In the genomic region with DNA sequence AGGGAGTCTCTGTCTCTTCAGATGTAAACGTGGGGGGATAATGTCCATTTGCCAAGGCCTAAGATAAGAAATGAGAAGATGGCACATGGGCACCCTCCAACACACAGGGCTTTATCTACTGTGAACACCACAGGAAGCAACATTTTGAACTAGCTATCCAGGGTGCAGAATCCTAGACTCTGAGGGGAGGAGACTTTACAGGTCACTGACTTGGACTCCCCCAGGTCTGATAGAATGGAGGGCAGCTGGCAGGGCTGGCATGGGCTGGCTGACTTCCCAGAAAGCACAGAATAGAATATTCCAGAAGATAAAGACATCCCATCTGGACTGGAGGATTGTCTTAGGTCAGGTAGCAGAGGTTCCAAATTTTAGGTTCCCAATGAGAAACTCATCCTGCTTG, we compare ENCODE assay signal across 15 mouse cellular contexts.
DNase-seq lines count a peak whose midpoint lies in the region; ATAC-seq and TF ChIP-seq lines count a peak whose summit lies in the region.
"Had no signal": no experiment of that assay in that cellular context is flagged by ENCODE, and none has a peak within 500 bp of the region (broad histone marks: within the 10 kb centered on the region; RNA-seq: fewer than 3 reads in every experiment).

No protein-coding gene starts in this region.

- H3K9ac ChIP-seq in heart, postnatal 0 days (replicated peaks; ENCODE audit: low read depth, low read length): no peak overlapping the region
- no peak overlapping the region for H3K9ac ChIP-seq in forebrain, embryonic 14.5 days (ENCODE audit: low read length)
- H3K9ac ChIP-seq: liver, embryonic 13.5 days; midbrain, embryonic 13.5 days; neural tube, embryonic 12.5 days had no signal

- H3K9me3 ChIP-seq in heart, postnatal 0 days (replicated peaks; ENCODE audit: control insufficient read depth, low read length): no peaks in the 10 kb centered on the region
- H3K9me3 ChIP-seq in heart, embryonic 10.5 days: peaks cover 10% of the 10 kb centered on the region; the same call in 1 of the 2 replicates
- H3K9me3 ChIP-seq in forebrain, embryonic 14.5 days (replicated peaks; ENCODE audit: control insufficient read depth, low read length): peaks cover 14% of the 10 kb centered on the region; the same call in 1 of the 2 replicates
- H3K9me3 ChIP-seq: liver, embryonic 13.5 days had no signal

- H3K4me2 ChIP-seq in heart, postnatal 0 days (ENCODE audit: low read depth, low read length): no peak overlapping the region
- H3K4me2 ChIP-seq in forebrain, embryonic 14.5 days (ENCODE audit: low read length): no peak overlapping the region
- H3K4me2 ChIP-seq: liver, embryonic 13.5 days; midbrain, embryonic 13.5 days; neural tube, embryonic 12.5 days had no signal

- H3K4me3 ChIP-seq in heart, postnatal 0 days (ENCODE audit: low read depth, low read length): no peak overlapping the region
- H3K4me3 ChIP-seq in heart, embryonic 10.5 days: no peak overlapping the region
- H3K4me3 ChIP-seq in forebrain, embryonic 14.5 days (ENCODE audit: low read depth, low read length): no peak overlapping the region
- H3K4me3 ChIP-seq: forebrain, embryonic 10.5 days; left cerebral cortex, adult 2 months; liver, embryonic 13.5 days; midbrain, embryonic 13.5 days; neural tube, embryonic 12.5 days had no signal

- H3K4me1 ChIP-seq in heart, postnatal 0 days (ENCODE audit: control insufficient read depth, insufficient read depth): peaks cover 19% of the 10 kb centered on the region; the same call in 1 of the 2 replicates
- peaks cover 7% of the 10 kb centered on the region; the same call in 1 of the 2 replicates for H3K4me1 ChIP-seq in heart, embryonic 10.5 days
- no peaks in the 10 kb centered on the region for H3K4me1 ChIP-seq in forebrain, embryonic 14.5 days (ENCODE audit: control insufficient read depth, insufficient read depth, low read length)
- H3K4me1 ChIP-seq: forebrain, embryonic 10.5 days; liver, embryonic 13.5 days; neural tube, embryonic 12.5 days had no signal

- H3K27ac ChIP-seq in heart, postnatal 0 days (ENCODE audit: low read depth): peak overlapping the region; percentile 57
- H3K27ac ChIP-seq in heart, embryonic 10.5 days: no peak overlapping the region
- H3K27ac ChIP-seq in forebrain, embryonic 14.5 days (ENCODE audit: low read depth, low read length): no peak overlapping the region
- H3K27ac ChIP-seq: forebrain, embryonic 10.5 days; left cerebral cortex, adult 2 months; liver, embryonic 13.5 days; midbrain, embryonic 13.5 days; neural tube, embryonic 12.5 days had no signal

- H3K36me3 ChIP-seq in heart, postnatal 0 days (replicated peaks; ENCODE audit: control insufficient read depth, insufficient read depth, low read length): no peaks in the 10 kb centered on the region
- H3K36me3 ChIP-seq in heart, embryonic 10.5 days: no peaks in the 10 kb centered on the region
- no peaks in the 10 kb centered on the region for H3K36me3 ChIP-seq in forebrain, embryonic 14.5 days (ENCODE audit: control insufficient read depth, insufficient read depth, low read length)
- H3K36me3 ChIP-seq: forebrain, embryonic 10.5 days; liver, embryonic 13.5 days; neural tube, embryonic 12.5 days had no signal

- no peak for TF ChIP-seq CTCF in heart, postnatal 0 days (IDR thresholded peaks at IDR 0.05; ENCODE audit: low read depth)

- 10% methylated on average over 1 of the region's 1 CpGs for WGBS in heart, postnatal 0 days
- 47% methylated on average over 1 of the region's 1 CpGs for WGBS in heart, embryonic 10.5 days
- WGBS in forebrain, embryonic 14.5 days: 87% methylated on average over 1 of the region's 1 CpGs

- DNase-seq in adrenal gland, postnatal 10 days: peak; percentile 15
- DNase-seq in adrenal gland, adult 8-10 months: no peak
- DNase-seq in heart, postnatal 0 days (ENCODE audit: low spot score): no peak
- no peak for DNase-seq in heart, embryonic 10.5 days (ENCODE audit: low spot score)
- peak; percentile 46 for DNase-seq in ovary, adult 18-20 months (ENCODE audit: low spot score)
- DNase-seq in ovary, postnatal 10 days (ENCODE audit: low spot score): no peak
- DNase-seq in layer of hippocampus, adult 11-12 months (ENCODE audit: low spot score): no peak
- no peak for DNase-seq in forebrain, embryonic 14.5 days (ENCODE audit: low spot score)
- DNase-seq: liver, embryonic 13.5 days; thymus, adult 2 months had no signal

- TF ChIP-seq EP300 in heart, postnatal 0 days (IDR thresholded peaks at IDR 0.05; ENCODE audit: low read depth): no peak

- H3K27me3 ChIP-seq in heart, postnatal 0 days (ENCODE audit: control insufficient read depth, insufficient read depth, low read length): no peaks in the 10 kb centered on the region
- no peaks in the 10 kb centered on the region for H3K27me3 ChIP-seq in heart, embryonic 10.5 days (ENCODE audit: insufficient read depth, poor library complexity, severe bottlenecking)
- H3K27me3 ChIP-seq in forebrain, embryonic 14.5 days (replicated peaks; ENCODE audit: control insufficient read depth, insufficient read depth, low read length): no peaks in the 10 kb centered on the region
- H3K27me3 ChIP-seq: liver, embryonic 13.5 days; midbrain, embryonic 13.5 days; neural tube, embryonic 12.5 days had no signal

- no peak for ATAC-seq in heart, postnatal 0 days (ENCODE audit: insufficient read depth, low read depth)
- ATAC-seq in forebrain, embryonic 14.5 days: no peak
- ATAC-seq: intestine, embryonic 16.5 days; midbrain, embryonic 13.5 days had no signal

Comparison
In these comparisons a context has a peak if more than half of its experiments do, and no peak if none do; other contexts are left out.
1. DNase-seq: peak in adrenal gland, postnatal 10 days (single experiment) and ovary, adult 18-20 months (single experiment); none in adrenal gland, adult 8-10 months (single experiment), heart, postnatal 0 days (single experiment), heart, embryonic 10.5 days (single experiment), ovary, postnatal 10 days (single experiment), layer of hippocampus, adult 11-12 months (single experiment) and forebrain, embryonic 14.5 days (single experiment).